Mouse (Mus musculus): ENCODE results near the gene E2f2.

E2f2 gene

GRCm38 (mm10) chr4:136195629-136196028, 23.4 kb downstream of the E2f2 start:
- in situ Hi-C loops (cut with MboI, MseI), result no loop called here

- in situ Hi-C loops (cut with MboI, MseI), result no loop called here
Observed at GRCm38 (mm10) chr4:136196201-136196600, 24.0 kb downstream of the E2f2 start.

GRCm38 (mm10) chr4:136198846-136199245, 26.7 kb downstream of the E2f2 start:
- in situ Hi-C loops (cut with MboI, MseI), result no loop called here

- in situ Hi-C loops (cut with MboI, MseI), result loop anchor here (5.0 kb wide), 3 partner anchors 32 to 127 kb away; no protein-coding TSS in a partner anchor
Observed at GRCm38 (mm10) chr4:136199562-136200292, 27.5 kb downstream of the E2f2 start.

GRCm38 (mm10) chr4:136202509-136202908, 30.3 kb downstream of the E2f2 start:
- in situ Hi-C loops (cut with MboI, MseI), result loop anchor here (5.0 kb wide), 3 partner anchors 35 to 130 kb away; no protein-coding TSS in a partner anchor

GRCm38 (mm10) chr4:136204775-136205174, 32.6 kb downstream of the E2f2 start:
- in situ Hi-C loops (cut with MboI, MseI), result loop anchor here (5.0 kb wide), 3 partner anchors 37 to 132 kb away; no protein-coding TSS in a partner anchor

GRCm38 (mm10) chr4:136206033-136206893, 34.1 kb downstream of the E2f2 start, which contains the start of gene Asap3:
Asap3 (plus strand) TSS chr4:136206365.
- in situ Hi-C loops (cut with MboI, MseI), result no loop called here

- in situ Hi-C loops (cut with MboI, MseI), result no loop called here
Observed at GRCm38 (mm10) chr4:136206943-136207342, 34.7 kb downstream of the E2f2 start.

- in situ Hi-C loops (cut with MboI, MseI), result no loop called here
Observed at GRCm38 (mm10) chr4:136210931-136211330, 38.7 kb downstream of the E2f2 start.

- in situ Hi-C loops (cut with MboI, MseI), result no loop called here
Observed at GRCm38 (mm10) chr4:136213629-136214028, 41.4 kb downstream of the E2f2 start.

- in situ Hi-C loops (cut with MboI, MseI), result no loop called here
Observed at GRCm38 (mm10) chr4:136214828-136215227, 42.6 kb downstream of the E2f2 start.

GRCm38 (mm10) chr4:136215576-136215975, 43.4 kb downstream of the E2f2 start:
- in situ Hi-C loops (cut with MboI, MseI), result no loop called here

GRCm38 (mm10) chr4:136217063-136217462, 44.9 kb downstream of the E2f2 start:
- in situ Hi-C loops (cut with MboI, MseI), result no loop called here

GRCm38 (mm10) chr4:136218595-136219214, 46.5 kb downstream of the E2f2 start:
- in situ Hi-C loops (cut with MboI, MseI), result no loop called here

- in situ Hi-C loops (cut with MboI, MseI), result no loop called here
Observed at GRCm38 (mm10) chr4:136220133-136220775, 48.1 kb downstream of the E2f2 start.

GRCm38 (mm10) chr4:136223549-136224239, 51.5 kb downstream of the E2f2 start:
- in situ Hi-C loops (cut with MboI, MseI), result no loop called here

GRCm38 (mm10) chr4:136224240-136224559, 52.0 kb downstream of the E2f2 start:
- in situ Hi-C loops (cut with MboI, MseI), result no loop called here

GRCm38 (mm10) chr4:136224677-136225460, 52.7 kb downstream of the E2f2 start:
- in situ Hi-C loops (cut with MboI, MseI), result no loop called here

GRCm38 (mm10) chr4:136227408-136227807, 55.2 kb downstream of the E2f2 start:
- in situ Hi-C loops (cut with MboI, MseI), result no loop called here

- in situ Hi-C loops (cut with MboI, MseI), result no loop called here
Observed at GRCm38 (mm10) chr4:136228640-136229039, 56.4 kb downstream of the E2f2 start.
